Mouse (Mus musculus) effector memory CD4-positive, alpha-beta T cell, adult 5 months (primary cell): ENCODE results near the gene Fgfr3. TPM values are rescaled to one million over a fixed set of nuclear protein-coding genes. Genes with fewer than 3 reads are reported as not detected.

Experiments
- polyA plus RNA-seq: library from polyadenylated mRNA; unstranded; fragments of 100-300 nt; shearing (Covaris generic); gene quantifications from one replicate; pipeline ENCODE4 v1.2.1, GENCODE M21; 2017

The Fgfr3 gene
- polyA plus RNA-seq = 0.41 TPM

GRCm38 (mm10) chr5:33721541-33722265 is at the start of gene Fgfr3:
TSS of gene Fgfr3 (plus strand) at chr5:33721674.

DNA sequence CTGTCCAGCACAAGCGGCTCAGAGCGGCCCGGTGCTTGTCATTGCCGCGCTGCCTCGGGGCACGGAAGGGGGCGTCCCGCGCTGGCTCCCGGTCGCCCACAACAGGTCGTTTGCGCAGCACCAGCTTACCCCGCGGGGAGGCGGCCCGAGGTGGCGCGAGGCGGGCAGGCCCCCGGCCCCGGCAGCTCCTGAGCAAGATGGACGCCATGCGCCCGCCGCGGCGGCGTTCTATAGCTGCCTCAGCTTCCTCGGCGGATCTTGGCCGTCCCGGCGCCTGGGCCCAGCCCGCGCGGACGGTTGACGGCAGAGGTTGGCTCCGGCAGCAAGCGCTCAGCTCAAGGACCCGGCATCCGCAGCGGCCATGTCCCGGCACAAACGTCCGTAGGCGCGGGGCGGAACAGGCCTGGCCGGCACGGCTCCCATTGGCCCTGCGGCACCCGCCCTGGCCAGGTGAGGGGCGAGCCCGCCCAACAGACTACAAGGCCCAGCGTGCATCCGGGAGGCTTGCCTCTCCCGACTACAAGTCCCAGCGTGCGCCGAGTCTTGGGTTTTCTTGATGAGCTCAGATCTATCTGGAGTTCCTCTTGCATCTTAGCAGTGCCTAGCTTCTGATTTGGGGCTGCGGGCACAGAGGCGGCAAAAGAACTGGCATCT is 61.0 kb downstream of the Fgfr3 start, which contains the start of gene Letm1:
Gene Letm1, minus strand, starts transcription at position 473 of the 654 bp plus-strand sequence.

Other genes starting within 250 kb of the Fgfr3 start
- 48.5 TPM for gene Fam53a, start 92.0 kb upstream of the Fgfr3 start, polyA plus RNA-seq
- gene Gm9903, start 91.7 kb upstream of the Fgfr3 start, polyA plus RNA-seq = 0.56 TPM
- gene Slbp, start 69.1 kb upstream of the Fgfr3 start, polyA plus RNA-seq = 181 TPM
- gene Tacc3, start 63.5 kb upstream of the Fgfr3 start, polyA plus RNA-seq = 10.0 TPM
- gene Tmem129, start 63.3 kb upstream of the Fgfr3 start, polyA plus RNA-seq = 12.0 TPM
- gene Letm1, start 61.1 kb downstream of the Fgfr3 start, polyA plus RNA-seq = 88.7 TPM
- 27.6 TPM for gene Nsd2, start 99.1 kb downstream of the Fgfr3 start, polyA plus RNA-seq
- gene Nelfa, start 214.7 kb downstream of the Fgfr3 start, polyA plus RNA-seq = 28.9 TPM